Mouse (Mus musculus) liver, adult 2 months (tissue): ENCODE measurements at regions not wholly inside any gene's neighbourhood (a gene's known extent, or its start where the extent isn't known, plus 50 kb on each side); places are given as distances from the start of the nearest gene placed in this dataset.

Experiments used
- CTCF ChIP-seq: fragments of 200-500 bp; IDR thresholded peaks from 2 replicates; pipeline ENCODE4 v1.5.1; 2011; ENCODE audit warnings: low read depth, low read length, control low read depth
- POLR2A ChIP-seq: fragments of 200-500 bp; IDR thresholded peaks from 2 replicates; pipeline ENCODE4 v1.6.1; 2011; ENCODE audit warnings: low read length, control low read depth; ENCODE audit not compliant: insufficient read depth; ENCODE audit errors: extremely low read depth

DNA sequence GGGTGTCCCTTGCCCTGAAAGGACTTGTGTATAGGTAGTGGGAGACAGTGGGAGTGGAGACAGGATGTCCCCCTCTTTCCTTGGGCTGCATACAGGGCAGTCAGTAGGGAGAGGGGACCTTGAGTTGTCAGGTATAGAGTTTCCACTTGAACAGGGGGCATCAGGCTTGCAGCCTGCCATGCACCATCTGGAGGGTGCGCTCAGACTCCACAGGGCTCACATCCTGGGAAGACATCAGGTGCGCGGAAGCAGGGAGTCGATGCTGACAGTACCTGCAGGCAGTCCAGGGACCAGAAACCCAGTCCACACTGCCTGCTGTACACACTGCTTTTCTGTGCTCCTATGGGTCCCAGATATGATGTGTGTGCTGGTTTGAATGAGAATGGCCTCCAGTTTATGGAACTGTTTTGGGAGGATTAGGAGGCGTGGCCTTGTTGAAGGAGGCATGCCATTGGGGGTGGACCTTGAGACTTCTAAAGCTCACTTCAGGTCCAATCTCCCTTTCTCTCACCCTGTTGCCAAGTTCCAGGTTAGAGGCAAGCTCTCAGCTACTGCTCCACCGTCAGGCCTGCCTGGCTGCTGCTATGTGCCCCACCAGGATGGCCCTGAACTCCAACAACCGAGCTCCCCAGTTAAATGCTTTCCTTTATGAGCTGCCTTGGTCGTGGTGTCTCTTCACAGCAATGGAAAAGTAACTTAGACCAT is 262.1 kb downstream of the Matn1 start:
- TF ChIP-seq CTCF (no peak), POLR2A (no peak)
